Mouse (Mus musculus) limb, embryonic 10.5 days (tissue): ENCODE measurements around the gene Tbc1d20. TPM values are rescaled to one million over a fixed set of nuclear protein-coding genes. Genes with fewer than 3 reads are reported as not detected.

Experiments used
- DNase-seq: peaks from one replicate; pipeline ENCODE4 v3.0.0-alpha.2; 2017; ENCODE audit warnings: low spot score
- H3K27ac ChIP-seq: fragments of 300-500 bp; sonication (generic); 2 replicates; pipeline ENCODE4 v1.5.1; 2016; ENCODE audit warnings: mild to moderate bottlenecking
- H3K27me3 ChIP-seq: fragments of 300-500 bp; sonication (generic); 2 replicates; pipeline ENCODE4 v1.6.1; 2016; ENCODE audit warnings: low read depth, mild to moderate bottlenecking; ENCODE audit not compliant: poor library complexity, severe bottlenecking
- H3K36me3 ChIP-seq: fragments of 300-500 bp; sonication (generic); 2 replicates; pipeline ENCODE4 v1.6.1; 2016; ENCODE audit warnings: mild to moderate bottlenecking, moderate library complexity
- H3K4me1 ChIP-seq: fragments of 300-500 bp; sonication (generic); 2 replicates; pipeline ENCODE4 v1.6.1; 2016
- H3K4me3 ChIP-seq: fragments of 300-500 bp; sonication (generic); 2 replicates; pipeline ENCODE4 v1.5.1; 2016; ENCODE audit warnings: mild to moderate bottlenecking, moderate library complexity
- H3K9me3 ChIP-seq: fragments of 300-500 bp; sonication (generic); replicated peaks from 2 replicates; pipeline ENCODE4 v1.6.1; 2016; ENCODE audit warnings: mild to moderate bottlenecking
- WGBS: fragments of 180-500 bp; shearing (Covaris S2); methylation state at CpG from one replicate; pipeline ENCODE4 v1.1.7; 2016; 5-methylcytosine and 5-hydroxymethylcytosine counted together
- polyA plus RNA-seq: library from polyadenylated mRNA; unstranded; fragments of >200 nt; fragmentation: Nextera tagmentation; extraction: Ambion mirVana; gene quantifications from 2 replicates; pipeline ENCODE4 v1.2.1, GENCODE M21; 2016

The Tbc1d20 gene
- polyA plus RNA-seq, 1 experiment from 2014 or later = 37.1 TPM

DNA sequence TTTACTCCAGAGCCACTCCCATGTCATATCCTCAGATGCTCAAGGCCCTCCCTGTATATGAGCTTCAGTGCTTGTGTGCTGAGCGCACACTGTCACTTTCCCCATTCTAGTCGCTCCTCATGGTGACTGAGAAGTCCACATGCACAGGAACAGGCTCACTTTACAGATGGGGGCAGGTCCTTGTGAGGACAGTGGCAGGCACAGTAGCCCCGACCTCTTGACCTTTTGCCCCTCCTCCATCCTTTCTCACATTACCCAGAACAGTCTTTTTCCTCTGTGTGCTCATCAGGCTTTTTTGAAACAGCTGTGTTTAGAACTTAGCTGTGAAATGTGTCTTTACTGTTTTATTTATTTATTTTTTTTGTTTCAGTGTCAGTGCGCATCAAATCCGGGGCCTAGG, 10.2 kb downstream of the Tbc1d20 start:
- Histone ChIP-seq H3K27ac (no peak overlapping the region), H3K4me3 (no peak overlapping the region), H3K36me3 (peaks cover 73% of the 10 kb centered on the region), H3K27me3 (no peaks in the 10 kb centered on the region), H3K9me3 (no peaks in the 10 kb centered on the region), H3K4me1 (peaks cover 6% of the 10 kb centered on the region; the same call in 1 of the 2 replicates)
- 49% methylated on average over 5 of the region's 5 CpGs for whole genome bisulfite sequencing
- DNase-seq = no peak

DNA sequence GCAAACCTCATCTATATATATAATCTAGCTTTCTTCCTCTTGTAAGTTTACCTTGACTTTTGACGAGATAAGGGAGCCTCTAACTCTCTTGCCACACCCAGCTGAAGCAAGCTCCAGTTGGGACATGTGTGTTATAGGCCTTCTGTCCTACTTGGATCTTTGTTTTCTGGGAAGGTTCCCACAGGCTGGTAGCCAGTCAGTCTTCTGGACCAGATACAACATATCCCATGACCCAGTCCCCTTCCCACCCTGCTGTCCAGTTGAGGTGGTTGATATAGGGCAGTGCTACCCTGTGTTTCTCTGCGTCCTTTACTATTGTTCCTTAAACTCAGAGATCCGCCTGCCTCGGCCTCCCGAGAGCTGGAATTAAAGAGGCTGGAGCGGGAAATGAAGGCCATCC, 11.9 kb downstream of the Tbc1d20 start:
- WGBS = 96% methylated on average over 6 of the region's 6 CpGs
- Histone ChIP-seq H3K9me3 (no peaks in the 10 kb centered on the region), H3K36me3 (peaks cover 88% of the 10 kb centered on the region), H3K27ac (no peak overlapping the region), H3K4me3 (no peak overlapping the region), H3K27me3 (no peaks in the 10 kb centered on the region), H3K4me1 (peaks cover 6% of the 10 kb centered on the region; the same call in 1 of the 2 replicates)
- DNase-seq = no peak

GRCm38 (mm10) chr2:152307186-152307585, 13.6 kb downstream of the Tbc1d20 start:
- no peak overlapping the region for H3K4me3 ChIP-seq
- peaks cover 6% of the 10 kb centered on the region; the same call in 1 of the 2 replicates for H3K4me1 ChIP-seq
- DNase-seq = no peak
- no peak overlapping the region for H3K27ac ChIP-seq
- no peaks in the 10 kb centered on the region for H3K9me3 ChIP-seq
- WGBS = 95% methylated on average over 3 of the region's 3 CpGs
- H3K36me3 ChIP-seq = peaks cover 98% of the 10 kb centered on the region
- H3K27me3 ChIP-seq = no peaks in the 10 kb centered on the region

GRCm38 (mm10) chr2:152312996-152313395, 19.4 kb downstream of the Tbc1d20 start:
- no peaks in the 10 kb centered on the region for H3K9me3 ChIP-seq
- no peaks in the 10 kb centered on the region for H3K4me1 ChIP-seq
- H3K27me3 ChIP-seq = no peaks in the 10 kb centered on the region
- no peak overlapping the region for H3K27ac ChIP-seq
- H3K4me3 ChIP-seq = no peak overlapping the region
- WGBS = 95% methylated on average over 7 of the region's 7 CpGs
- H3K36me3 ChIP-seq = peaks cover 97% of the 10 kb centered on the region
- DNase-seq = no peak

- Histone ChIP-seq H3K27me3 (no peaks in the 10 kb centered on the region), H3K27ac (no peak overlapping the region), H3K9me3 (no peaks in the 10 kb centered on the region), H3K4me1 (no peaks in the 10 kb centered on the region), H3K36me3 (peaks cover 97% of the 10 kb centered on the region), H3K4me3 (no peak overlapping the region)
- no peak for DNase-seq
- 88% methylated on average over 6 of the region's 6 CpGs for WGBS
These were observed 20.3 kb downstream of the Tbc1d20 start for GRCm38 (mm10) chr2:152313926-152314325.

GRCm38 (mm10) chr2:152317054-152317453, 23.4 kb downstream of the Tbc1d20 start:
- WGBS = 93% methylated on average over 6 of the region's 6 CpGs
- no peaks in the 10 kb centered on the region for H3K4me1 ChIP-seq

DNA sequence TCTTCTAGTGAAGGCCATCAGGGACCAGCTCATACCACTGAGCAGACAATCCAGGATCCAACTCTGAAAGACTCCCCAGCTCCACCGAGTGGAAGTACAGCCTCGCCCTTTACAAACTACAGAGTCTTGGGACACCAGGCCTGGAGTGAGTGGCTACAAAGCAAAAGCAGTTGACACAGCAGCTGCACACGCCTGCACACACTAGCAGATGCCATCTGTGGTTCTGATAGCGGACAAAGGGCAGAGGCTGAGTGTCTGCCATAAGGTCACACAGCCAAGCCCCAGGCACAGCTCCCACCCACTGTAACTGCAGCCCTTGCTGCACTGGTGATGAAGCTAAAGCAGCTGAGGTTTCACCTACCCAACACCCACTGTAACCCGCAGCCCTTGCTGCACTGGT, 27.9 kb downstream of the Tbc1d20 start:
- H3K4me1 ChIP-seq = no peaks in the 10 kb centered on the region
- DNase-seq = no peak
- peaks cover 98% of the 10 kb centered on the region for H3K36me3 ChIP-seq
- no peak overlapping the region for H3K4me3 ChIP-seq
- no peaks in the 10 kb centered on the region for H3K9me3 ChIP-seq
- 88% methylated on average over 5 of the region's 5 CpGs for WGBS
- no peaks in the 10 kb centered on the region for H3K27me3 ChIP-seq
- no peak overlapping the region for H3K27ac ChIP-seq

More at GRCm38 (mm10) chr2:152317054-152317453, 23.4 kb downstream of the Tbc1d20 start:
- Histone ChIP-seq H3K4me3 (no peak overlapping the region), H3K9me3 (no peaks in the 10 kb centered on the region), H3K27ac (no peak overlapping the region), H3K27me3 (no peaks in the 10 kb centered on the region), H3K36me3 (peaks cover 97% of the 10 kb centered on the region)
- no peak for DNase-seq

GRCm38 (mm10) chr2:152322198-152322597, 28.6 kb downstream of the Tbc1d20 start:
- Histone ChIP-seq H3K4me1 (no peaks in the 10 kb centered on the region), H3K27ac (no peak overlapping the region), H3K4me3 (no peak overlapping the region), H3K36me3 (peaks cover 98% of the 10 kb centered on the region), H3K9me3 (no peaks in the 10 kb centered on the region), H3K27me3 (no peaks in the 10 kb centered on the region)
- DNase-seq = no peak
- 95% methylated on average over 6 of the region's 6 CpGs for WGBS

DNA sequence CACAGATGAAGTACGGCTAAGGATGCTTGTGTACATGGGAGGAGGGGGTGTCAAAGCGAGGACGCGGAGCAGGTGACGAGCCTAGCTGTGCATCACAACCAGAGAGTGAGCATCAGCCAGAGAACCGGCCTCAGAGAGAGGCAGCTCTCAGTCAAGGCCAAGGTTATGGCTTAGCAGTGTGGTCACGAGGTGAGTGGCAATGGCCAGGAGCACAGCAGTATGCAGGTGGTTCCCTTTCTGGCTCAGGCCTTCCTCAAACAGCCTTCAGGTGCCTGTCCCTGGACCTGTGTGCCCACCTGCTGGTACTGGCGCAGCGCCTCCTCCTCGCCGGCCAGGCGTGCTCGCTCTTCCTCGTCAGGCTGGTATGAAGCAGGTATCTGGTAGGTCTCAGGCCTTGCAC, 30.3 kb downstream of the Tbc1d20 start:
- H3K36me3 ChIP-seq = peaks cover 100% of the 10 kb centered on the region
- H3K27me3 ChIP-seq = no peaks in the 10 kb centered on the region
- no peaks in the 10 kb centered on the region for H3K9me3 ChIP-seq
- WGBS = 96% methylated on average over 14 of the region's 14 CpGs
- H3K27ac ChIP-seq = no peak overlapping the region
- no peak overlapping the region for H3K4me3 ChIP-seq
- DNase-seq = no peak
- no peaks in the 10 kb centered on the region; the same call in 1 of the 2 replicates for H3K4me1 ChIP-seq

- H3K36me3 ChIP-seq = peaks cover 98% of the 10 kb centered on the region
- no peaks in the 10 kb centered on the region for H3K27me3 ChIP-seq
- H3K27ac ChIP-seq = no peak overlapping the region
- WGBS = 93% methylated on average over 3 of the region's 3 CpGs
- H3K4me1 ChIP-seq = no peaks in the 10 kb centered on the region; the same call in 1 of the 2 replicates
- DNase-seq = no peak
- no peak overlapping the region for H3K4me3 ChIP-seq
- H3K9me3 ChIP-seq = no peaks in the 10 kb centered on the region
These were observed 31.2 kb downstream of the Tbc1d20 start for GRCm38 (mm10) chr2:152324842-152325241.

DNA sequence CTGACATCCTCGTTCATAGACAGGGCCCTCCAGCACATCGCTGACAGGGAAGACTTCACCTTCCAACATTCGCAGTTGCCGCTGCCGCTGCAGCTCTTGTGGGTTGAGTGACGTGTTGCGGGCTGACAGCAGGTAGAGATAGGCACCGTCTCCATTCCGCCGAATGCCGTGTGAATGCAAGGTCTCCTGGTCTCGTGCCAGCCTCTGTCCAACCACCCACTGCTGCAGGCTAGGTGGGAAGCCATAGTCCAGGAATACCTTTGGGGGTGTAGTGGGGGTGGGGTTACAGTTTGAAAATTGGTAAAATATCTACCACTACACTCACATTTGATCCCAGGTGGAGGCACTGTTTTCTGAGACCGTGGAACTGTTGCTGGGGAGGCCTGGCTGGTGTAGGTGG, 32.5 kb downstream of the Tbc1d20 start:
- no peaks in the 10 kb centered on the region for H3K9me3 ChIP-seq
- H3K4me1 ChIP-seq = peaks cover 8% of the 10 kb centered on the region
- no peak for DNase-seq
- WGBS = 92% methylated on average over 13 of the region's 13 CpGs
- H3K27ac ChIP-seq = no peak overlapping the region
- H3K36me3 ChIP-seq = peaks cover 98% of the 10 kb centered on the region
- no peak overlapping the region for H3K4me3 ChIP-seq
- H3K27me3 ChIP-seq = no peaks in the 10 kb centered on the region

- H3K9me3 ChIP-seq = no peaks in the 10 kb centered on the region
- no peak for DNase-seq
- 94% methylated on average over 8 of the region's 8 CpGs for whole genome bisulfite sequencing
These were observed 33.0 kb downstream of the Tbc1d20 start for GRCm38 (mm10) chr2:152326654-152327053.

GRCm38 (mm10) chr2:152327980-152328379, 34.4 kb downstream of the Tbc1d20 start:
- DNase-seq = no peak
- no peak overlapping the region for H3K4me3 ChIP-seq
- H3K27me3 ChIP-seq = no peaks in the 10 kb centered on the region
- no peaks in the 10 kb centered on the region for H3K9me3 ChIP-seq
- WGBS = 81% methylated on average over 5 of the region's 5 CpGs
- peaks cover 23% of the 10 kb centered on the region for H3K4me1 ChIP-seq
- no peak overlapping the region for H3K27ac ChIP-seq
- H3K36me3 ChIP-seq = peaks cover 80% of the 10 kb centered on the region

More at GRCm38 (mm10) chr2:152326654-152327053, 33.0 kb downstream of the Tbc1d20 start:
- Histone ChIP-seq H3K36me3 (peaks cover 93% of the 10 kb centered on the region), H3K4me3 (no peak overlapping the region), H3K27ac (no peak overlapping the region), H3K27me3 (no peaks in the 10 kb centered on the region), H3K4me1 (peaks cover 13% of the 10 kb centered on the region)

- Histone ChIP-seq H3K9me3 (no peaks in the 10 kb centered on the region), H3K4me1 (peaks cover 23% of the 10 kb centered on the region), H3K27me3 (peaks cover 17% of the 10 kb centered on the region), H3K36me3 (peaks cover 50% of the 10 kb centered on the region), H3K4me3 (peak overlapping the region; percentile 71), H3K27ac (0 out of 2 replicates have a peak overlapping the region, but pooled peaks have one; percentile 93)
- WGBS = 70% methylated on average over 7 of the region's 7 CpGs
- DNase-seq = no peak
These were observed 37.3 kb downstream of the Tbc1d20 start for GRCm38 (mm10) chr2:152330858-152331423.
